Mouse (Mus musculus): ENCODE data around the gene Nln. TPM values are rescaled to one million over a fixed set of nuclear protein-coding genes. Genes with fewer than 3 reads are reported as not detected.

Nln gene
- total and polyA plus RNA-seq, 3 experiments = 38.5 to 76.5 (median 51.2) TPM

GRCm38 (mm10) chr13:103994085-103994455 is 115.3 kb downstream of the Nln start:
- Histone ChIP-seq H3K4me3 (replicated peaks in 1 of 3; ENCODE audit: low read depth in 2 of 3, low read length in 2 of 3, poor library complexity in 1 of 3) (no peak overlapping the region), H3K27me3 (replicated peaks) (peaks cover 2% of the 10 kb centered on the region), H3K79me2 (replicated peaks; ENCODE audit: control insufficient read depth, extremely low read depth, insufficient read depth, poor library complexity, severe bottlenecking) (no peaks in the 10 kb centered on the region), H3K9ac (ENCODE audit: insufficient read depth, low read depth) (no peak overlapping the region), H3K4me1 (ENCODE audit: control insufficient read depth in 1 of 2, insufficient read depth in 2 of 2) (no peaks in the 10 kb centered on the region), H3K9me3 (replicated peaks; ENCODE audit: low read length) (peaks cover 7% of the 10 kb centered on the region), H3K36me3 (replicated peaks in 1 of 2; ENCODE audit: control insufficient read depth in 1 of 2, insufficient read depth in 1 of 2, low read length in 1 of 2) (no peaks in the 10 kb centered on the region), H3K27ac (ENCODE audit: insufficient read depth, low read depth) (no peak overlapping the region), H3K4me2 (ENCODE audit: insufficient read depth, low read depth, poor library complexity, severe bottlenecking) (no peak overlapping the region)
- TF ChIP-seq MYC (IDR thresholded peaks at IDR 0.05; ENCODE audit: low read depth, low read length) (no peak), TCF12 (IDR thresholded peaks at IDR 0.05; ENCODE audit: low read depth, low read length) (no peak), NELFE (IDR thresholded peaks at IDR 0.05; ENCODE audit: low read depth, low read length) (no peak)
- dilution Hi-C loops (cut with MboI; ENCODE audit: extremely low pct_ligation_motif_present, extremely low pct_unique_long_range_greater_than_20kb, low sequenced_read_pairs) (no loop called here), in situ Hi-C loops (cut with MboI; ENCODE audit: low pct_ligation_motif_present, low pct_unique_long_range_greater_than_20kb, low sequenced_read_pairs) (no loop called here)
- no peak for DNase-seq (ENCODE audit: extremely low read depth)

GRCm38 (mm10) chr13:103993142-103994084 is 116.0 kb downstream of the Nln start:
- H3K9me3 ChIP-seq (replicated peaks; ENCODE audit: low read length) = peaks cover 9% of the 10 kb centered on the region
- TF ChIP-seq MEF2A (IDR thresholded peaks at IDR 0.05; ENCODE audit: borderline replicate concordance, low read depth, low read length) = no peak
- no peak for TF ChIP-seq ZKSCAN1 (IDR thresholded peaks at IDR 0.05; ENCODE audit: borderline replicate concordance, low read depth, low read length)
- no peak for TF ChIP-seq SMC3 (IDR thresholded peaks at IDR 0.05; ENCODE audit: low read depth, low read length)
- no peak for TF ChIP-seq USF2 (conservative IDR thresholded peaks at IDR 0.05; ENCODE audit: low read depth, low read length)
- TF ChIP-seq CHD2 (IDR thresholded peaks at IDR 0.05; ENCODE audit: low read length) = no peak
- no peak for TF ChIP-seq TCF12 (IDR thresholded peaks at IDR 0.05; ENCODE audit: low read depth, low read length)
- no peak for TF ChIP-seq EP300 (IDR thresholded peaks at IDR 0.05; ENCODE audit: low read length)
- no peak for TF ChIP-seq BHLHE40 (IDR thresholded peaks at IDR 0.05; ENCODE audit: low read depth, low read length)
- TF ChIP-seq JUN (IDR thresholded peaks at IDR 0.05; ENCODE audit: insufficient read depth, low read depth, low read length) = no peak
- no peak for TF ChIP-seq MXI1 (IDR thresholded peaks at IDR 0.05; ENCODE audit: low read depth, low read length)
- TF ChIP-seq NELFE (IDR thresholded peaks at IDR 0.05; ENCODE audit: low read depth, low read length) = no peak
- no peak for TF ChIP-seq POLR2AphosphoS2 (IDR thresholded peaks at IDR 0.05; ENCODE audit: low read depth, low read length)
- TF ChIP-seq POLR2A (IDR thresholded peaks at IDR 0.05; ENCODE audit: low read depth, low read length) = no peak
- no peak for TF ChIP-seq MYC (IDR thresholded peaks at IDR 0.05; ENCODE audit: low read depth, low read length)
- TF ChIP-seq IRF4 (IDR thresholded peaks at IDR 0.05; ENCODE audit: low read depth, low read length) = no peak
- no peak for TF ChIP-seq UBTF (IDR thresholded peaks at IDR 0.05; ENCODE audit: low read depth, low read length)
- no peak for TF ChIP-seq GABPA (IDR thresholded peaks at IDR 0.05; ENCODE audit: insufficient replicate concordance, low read depth, low read length)
- no peak for TF ChIP-seq MAZ (IDR thresholded peaks at IDR 0.05; ENCODE audit: low read depth, low read length)
- no peak for TF ChIP-seq SIN3A (IDR thresholded peaks at IDR 0.05; ENCODE audit: low read length)
- no peaks in the 10 kb centered on the region for H3K36me3 ChIP-seq (replicated peaks in 1 of 2; ENCODE audit: control insufficient read depth in 1 of 2, insufficient read depth in 1 of 2, low read length in 1 of 2)
- H3K4me2 ChIP-seq (ENCODE audit: insufficient read depth, low read depth, poor library complexity, severe bottlenecking) = no peak overlapping the region
- no peak for DNase-seq (ENCODE audit: extremely low read depth)
- no peak overlapping the region for H3K4me3 ChIP-seq (replicated peaks in 1 of 3; ENCODE audit: low read depth in 2 of 3, low read length in 2 of 3, poor library complexity in 1 of 3)
- H3K79me2 ChIP-seq (replicated peaks; ENCODE audit: control insufficient read depth, extremely low read depth, insufficient read depth, poor library complexity, severe bottlenecking) = no peaks in the 10 kb centered on the region
- no peak overlapping the region for H3K9ac ChIP-seq (ENCODE audit: insufficient read depth, low read depth)
- H3K27ac ChIP-seq (ENCODE audit: insufficient read depth, low read depth) = no peak overlapping the region
- in situ Hi-C loops (cut with MboI; ENCODE audit: low pct_ligation_motif_present, low pct_unique_long_range_greater_than_20kb, low sequenced_read_pairs) (no loop called here), dilution Hi-C loops (cut with MboI; ENCODE audit: extremely low pct_ligation_motif_present, extremely low pct_unique_long_range_greater_than_20kb, low sequenced_read_pairs) (no loop called here)
- H3K27me3 ChIP-seq (replicated peaks) = peaks cover 2% of the 10 kb centered on the region
- H3K4me1 ChIP-seq (ENCODE audit: control insufficient read depth in 1 of 2, insufficient read depth in 2 of 2) = no peaks in the 10 kb centered on the region

Measured in CH12.LX (cell line).